Mouse (Mus musculus): ENCODE measurements around the gene Rasl2-9. TPM values are rescaled to one million over a fixed set of nuclear protein-coding genes. Genes with fewer than 3 reads are reported as not detected.
"Not testable (repeated sequence)": the region's sequence is repeated elsewhere in the genome, so short reads cannot be mapped to it uniquely, and the experiment has no call there.

Gene Rasl2-9
- polyA plus RNA-seq (2016; fragmentation: Nextera tagmentation; extraction: Ambion mirVana): 0.40 and 0.51 TPM in 2 replicates

GRCm38 (mm10) chr7:5125549-5126406, at the start of gene Rasl2-9:
Rasl2-9 (minus strand) TSS chr7:5125950.
- Histone ChIP-seq H3K4me2 (peak within 1 kb of the TSS; percentile 53), H3K9ac (peak within 1 kb of the TSS; percentile 44), H3K9me3 (no peaks in the 10 kb centered on the region), H3K36me3 (replicated peaks) (no peaks in the 10 kb centered on the region), H3K27me3 (no peaks in the 10 kb centered on the region), H3K27ac (no peak within 1 kb of the TSS), H3K4me1 (peaks cover 4% of the 10 kb centered on the region; the same call in 1 of the 2 replicates), H3K4me3 (replicated peaks) (peak within 1 kb of the TSS; percentile 33)
- WGBS: 21% methylated on average over 42 of the region's 42 CpGs
- ATAC-seq (ENCODE audit: low FRiP score): peak; percentile 73; the same call in 1 of the 2 replicates

- H3K9ac ChIP-seq; H3K4me1 ChIP-seq; H3K27ac ChIP-seq; H3K9me3 ChIP-seq; H3K4me3 ChIP-seq (replicated peaks); H3K4me2 ChIP-seq; ATAC-seq (ENCODE audit: low FRiP score); H3K36me3 ChIP-seq (replicated peaks); H3K27me3 ChIP-seq: not testable (repeated sequence)
Measured at GRCm38 (mm10) chr7:5149570-5149969, 23.8 kb upstream of the Rasl2-9 start, which contains the start of gene Vmn1r55. Vmn1r55 (minus strand) TSS chr7:5149670.

- no peak overlapping the region for H3K4me3 ChIP-seq (replicated peaks)
- no peaks in the 10 kb centered on the region for H3K27me3 ChIP-seq
- H3K4me2 ChIP-seq: no peak overlapping the region
- ATAC-seq (ENCODE audit: low FRiP score): no peak
- H3K9ac ChIP-seq: no peak overlapping the region
- H3K4me1 ChIP-seq: peaks cover 4% of the 10 kb centered on the region; the same call in 1 of the 2 replicates
- H3K9me3 ChIP-seq: no peaks in the 10 kb centered on the region
- H3K36me3 ChIP-seq (replicated peaks): no peaks in the 10 kb centered on the region
- H3K27ac ChIP-seq: no peak overlapping the region
- 93% methylated on average over 8 of the region's 8 CpGs for WGBS
Measured at GRCm38 (mm10) chr7:5125078-5125477, 672 bp downstream of the Rasl2-9 start.

GRCm38 (mm10) chr7:5116850-5117249, 8.9 kb downstream of the Rasl2-9 start, which contains the start of gene Rfpl4:
Rfpl4 (minus strand) TSS chr7:5116950.
- H3K9me3 ChIP-seq: no peaks in the 10 kb centered on the region
- 93% methylated on average over 3 of the region's 3 CpGs for WGBS
- no peak within 1 kb of the TSS for H3K4me3 ChIP-seq (replicated peaks)
- no peak within 1 kb of the TSS for H3K27ac ChIP-seq
- ATAC-seq (ENCODE audit: low FRiP score): no peak
- no peak within 1 kb of the TSS for H3K9ac ChIP-seq
- H3K4me2 ChIP-seq: no peak within 1 kb of the TSS
- no peaks in the 10 kb centered on the region for H3K27me3 ChIP-seq
- H3K36me3 ChIP-seq (replicated peaks): no peaks in the 10 kb centered on the region
- H3K4me1 ChIP-seq: no peaks in the 10 kb centered on the region

- H3K4me1 ChIP-seq: no peaks in the 10 kb centered on the region
- 41% methylated on average over 3 of the region's 3 CpGs for WGBS
- H3K4me2 ChIP-seq: no peak overlapping the region
- H3K9me3 ChIP-seq: no peaks in the 10 kb centered on the region
- ATAC-seq (ENCODE audit: low FRiP score): no peak
- no peaks in the 10 kb centered on the region for H3K27me3 ChIP-seq
- no peaks in the 10 kb centered on the region for H3K36me3 ChIP-seq (replicated peaks)
- no peak overlapping the region for H3K27ac ChIP-seq
- H3K9ac ChIP-seq: no peak overlapping the region
- H3K4me3 ChIP-seq (replicated peaks): no peak overlapping the region
Measured at GRCm38 (mm10) chr7:5112701-5113100, 13.0 kb downstream of the Rasl2-9 start.

GRCm38 (mm10) chr7:5109301-5109700, 16.4 kb downstream of the Rasl2-9 start:
- no peaks in the 10 kb centered on the region for H3K4me1 ChIP-seq
- no peak overlapping the region for H3K9ac ChIP-seq
- H3K4me3 ChIP-seq (replicated peaks): no peak overlapping the region
- H3K36me3 ChIP-seq (replicated peaks): no peaks in the 10 kb centered on the region
- no peaks in the 10 kb centered on the region for H3K27me3 ChIP-seq
- no peak for ATAC-seq (ENCODE audit: low FRiP score)
- WGBS: 83% methylated on average over 8 of the region's 8 CpGs
- no peak overlapping the region for H3K4me2 ChIP-seq
- H3K27ac ChIP-seq: no peak overlapping the region
- H3K9me3 ChIP-seq: no peaks in the 10 kb centered on the region

GRCm38 (mm10) chr7:5108272-5108671, 17.5 kb downstream of the Rasl2-9 start:
- no peak overlapping the region for H3K4me2 ChIP-seq
- ATAC-seq (ENCODE audit: low FRiP score): no peak
- H3K36me3 ChIP-seq (replicated peaks): no peaks in the 10 kb centered on the region
- no peaks in the 10 kb centered on the region for H3K4me1 ChIP-seq
- no peak overlapping the region for H3K27ac ChIP-seq
- H3K27me3 ChIP-seq: no peaks in the 10 kb centered on the region
- no peaks in the 10 kb centered on the region for H3K9me3 ChIP-seq
- H3K9ac ChIP-seq: no peak overlapping the region
- no peak overlapping the region for H3K4me3 ChIP-seq (replicated peaks)
- WGBS: 87% methylated on average over 4 of the region's 4 CpGs

- ATAC-seq (ENCODE audit: low FRiP score): no peak
- Histone ChIP-seq H3K9ac (no peak overlapping the region), H3K27me3 (no peaks in the 10 kb centered on the region), H3K4me3 (replicated peaks) (no peak overlapping the region), H3K36me3 (replicated peaks) (peaks cover 17% of the 10 kb centered on the region), H3K4me1 (no peaks in the 10 kb centered on the region), H3K4me2 (no peak overlapping the region), H3K9me3 (no peaks in the 10 kb centered on the region), H3K27ac (no peak overlapping the region)
- WGBS: 84% methylated on average over 2 of the region's 2 CpGs
Measured at GRCm38 (mm10) chr7:5102564-5102963, 23.2 kb downstream of the Rasl2-9 start.

- Histone ChIP-seq H3K4me1 (no peaks in the 10 kb centered on the region), H3K4me2 (no peak overlapping the region), H3K9me3 (no peaks in the 10 kb centered on the region), H3K27ac (no peak overlapping the region), H3K4me3 (replicated peaks) (no peak overlapping the region), H3K27me3 (no peaks in the 10 kb centered on the region), H3K9ac (no peak overlapping the region), H3K36me3 (replicated peaks) (peaks cover 31% of the 10 kb centered on the region)
- 87% methylated on average over 10 of the region's 10 CpGs for WGBS
- ATAC-seq (ENCODE audit: low FRiP score): no peak
Measured at GRCm38 (mm10) chr7:5101066-5101663, 24.6 kb downstream of the Rasl2-9 start.

- ATAC-seq (ENCODE audit: low FRiP score): no peak
- H3K4me1 ChIP-seq: no peaks in the 10 kb centered on the region
- no peak overlapping the region for H3K27ac ChIP-seq
- no peaks in the 10 kb centered on the region for H3K9me3 ChIP-seq
- no peak overlapping the region for H3K4me2 ChIP-seq
- no peak overlapping the region for H3K4me3 ChIP-seq (replicated peaks)
- H3K9ac ChIP-seq: no peak overlapping the region
- H3K36me3 ChIP-seq (replicated peaks): peaks cover 44% of the 10 kb centered on the region
- WGBS: 91% methylated on average over 3 of the region's 3 CpGs
- no peaks in the 10 kb centered on the region for H3K27me3 ChIP-seq
Measured at GRCm38 (mm10) chr7:5099796-5100195, 26.0 kb downstream of the Rasl2-9 start.

GRCm38 (mm10) chr7:5098769-5099168, 27.0 kb downstream of the Rasl2-9 start:
- no peak for ATAC-seq (ENCODE audit: low FRiP score)
- Histone ChIP-seq H3K27ac (no peak overlapping the region), H3K36me3 (replicated peaks) (peaks cover 55% of the 10 kb centered on the region), H3K4me1 (no peaks in the 10 kb centered on the region), H3K9ac (no peak overlapping the region), H3K27me3 (no peaks in the 10 kb centered on the region), H3K4me3 (replicated peaks) (no peak overlapping the region), H3K9me3 (no peaks in the 10 kb centered on the region), H3K4me2 (no peak overlapping the region)
- 93% methylated on average over 5 of the region's 5 CpGs for WGBS

GRCm38 (mm10) chr7:5092831-5093510, 32.8 kb downstream of the Rasl2-9 start:
- Histone ChIP-seq H3K4me2 (no peak overlapping the region), H3K4me3 (replicated peaks) (no peak overlapping the region), H3K27ac (no peak overlapping the region), H3K4me1 (no peaks in the 10 kb centered on the region), H3K9ac (no peak overlapping the region), H3K9me3 (no peaks in the 10 kb centered on the region), H3K36me3 (replicated peaks) (peaks cover 83% of the 10 kb centered on the region), H3K27me3 (no peaks in the 10 kb centered on the region)
- 86% methylated on average over 21 of the region's 21 CpGs for WGBS
- no peak for ATAC-seq (ENCODE audit: low FRiP score)

Data from forebrain, embryonic 12.5 days (tissue).